Mouse (Mus musculus): ENCODE results near the gene Ms4a6d. TPM values are rescaled to one million over a fixed set of nuclear protein-coding genes. Genes with fewer than 3 reads are reported as not detected.

Gene Ms4a6d
- polyA plus RNA-seq, 1 experiment, result 2.5 TPM

DNA sequence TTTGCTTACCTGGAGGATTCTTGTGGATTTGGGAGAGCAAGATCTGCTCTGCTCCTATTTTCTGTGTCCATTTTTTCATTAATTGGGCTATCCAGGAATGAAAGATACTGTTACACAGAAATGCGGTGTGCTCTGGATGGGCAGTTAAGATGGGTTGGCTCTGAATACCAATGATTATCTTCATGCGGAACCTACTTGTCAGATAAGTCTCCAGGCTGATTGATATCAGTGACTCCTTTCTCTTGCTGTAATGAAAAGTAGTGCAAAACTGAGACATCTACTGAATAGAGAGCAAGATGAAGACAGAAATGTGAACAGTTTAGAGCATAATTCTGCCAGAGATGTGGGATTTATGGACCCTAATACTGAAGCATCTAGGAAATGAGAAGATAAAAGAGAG lies 18.9 kb upstream of the Ms4a6d start, which contains the start of gene Ms4a2:
Gene Ms4a2 (minus strand): TSS at position 169 of the 400 bp plus-strand sequence.
- DNase-seq, result no peak
- no peak within 1 kb of the TSS for H3K4me3 ChIP-seq (replicated peaks; ENCODE audit: extremely low read depth, low read depth, low read length)
- H3K4me1 ChIP-seq (ENCODE audit: control insufficient read depth, insufficient read depth, low read length), result no peaks in the 10 kb centered on the region
- 84% methylated on average over 2 of the region's 2 CpGs for WGBS
- TF ChIP-seq CTCF (IDR thresholded peaks at IDR 0.05; ENCODE audit: insufficient read depth, low read length) (no peak), POLR2A (IDR thresholded peaks at IDR 0.05; ENCODE audit: borderline replicate concordance, extremely low read depth, low read depth, low read length) (no peak)

DNA sequence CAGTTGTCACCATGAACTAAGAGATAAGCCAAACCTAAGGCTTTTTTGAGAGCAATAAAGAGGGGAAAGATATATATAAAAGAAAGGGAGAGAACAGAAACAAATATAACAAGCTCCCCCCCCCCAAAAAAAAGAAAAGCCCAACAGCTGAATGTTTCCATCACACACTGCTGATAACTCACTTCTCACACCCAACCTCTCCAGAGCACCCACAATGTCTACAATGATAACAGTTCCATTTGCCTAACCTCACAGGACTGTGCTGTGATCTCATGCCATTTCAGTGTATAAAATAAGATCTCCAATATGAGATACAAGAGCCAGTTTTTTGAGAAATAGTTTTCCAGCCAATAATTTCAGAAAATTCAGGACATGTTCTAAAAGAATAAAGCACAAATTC lies 13.3 kb upstream of the Ms4a6d start:
- no peak for TF ChIP-seq POLR2A (IDR thresholded peaks at IDR 0.05; ENCODE audit: borderline replicate concordance, extremely low read depth, low read depth, low read length)
- no peak for TF ChIP-seq CTCF (IDR thresholded peaks at IDR 0.05; ENCODE audit: insufficient read depth, low read length)
- Histone ChIP-seq H3K4me3 (replicated peaks; ENCODE audit: extremely low read depth, low read depth, low read length) (no peak overlapping the region), H3K4me1 (ENCODE audit: control insufficient read depth, insufficient read depth, low read length) (peaks cover 2% of the 10 kb centered on the region; the same call in 1 of the 2 replicates)
- DNase-seq, result no peak

DNA sequence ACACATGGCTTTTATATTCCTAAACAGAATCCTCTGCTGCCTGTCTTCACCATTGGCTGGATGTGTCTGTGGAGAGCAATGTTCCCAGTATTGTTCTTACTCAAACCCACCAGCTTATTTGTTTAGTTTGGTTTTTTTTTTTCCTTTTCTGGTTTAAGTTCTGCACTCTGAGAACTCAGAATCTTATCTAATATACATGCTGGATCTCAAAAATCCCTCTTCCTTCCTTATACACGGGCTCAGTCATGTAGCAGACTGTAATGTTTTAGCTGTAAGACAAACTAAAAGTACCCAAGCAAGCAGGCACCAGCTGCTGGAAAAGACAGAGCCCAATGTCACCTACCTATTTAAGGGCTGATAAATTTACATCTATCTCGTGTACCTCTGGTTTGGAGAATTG lies 10.2 kb upstream of the Ms4a6d start:
- WGBS, result 59% methylated on average over 2 of the region's 2 CpGs
- DNase-seq, result no peak
- TF ChIP-seq CTCF (IDR thresholded peaks at IDR 0.05; ENCODE audit: insufficient read depth, low read length) (no peak), POLR2A (IDR thresholded peaks at IDR 0.05; ENCODE audit: borderline replicate concordance, extremely low read depth, low read depth, low read length) (no peak)
- Histone ChIP-seq H3K4me3 (replicated peaks; ENCODE audit: extremely low read depth, low read depth, low read length) (no peak overlapping the region), H3K4me1 (ENCODE audit: control insufficient read depth, insufficient read depth, low read length) (peaks cover 2% of the 10 kb centered on the region; the same call in 1 of the 2 replicates)

DNA sequence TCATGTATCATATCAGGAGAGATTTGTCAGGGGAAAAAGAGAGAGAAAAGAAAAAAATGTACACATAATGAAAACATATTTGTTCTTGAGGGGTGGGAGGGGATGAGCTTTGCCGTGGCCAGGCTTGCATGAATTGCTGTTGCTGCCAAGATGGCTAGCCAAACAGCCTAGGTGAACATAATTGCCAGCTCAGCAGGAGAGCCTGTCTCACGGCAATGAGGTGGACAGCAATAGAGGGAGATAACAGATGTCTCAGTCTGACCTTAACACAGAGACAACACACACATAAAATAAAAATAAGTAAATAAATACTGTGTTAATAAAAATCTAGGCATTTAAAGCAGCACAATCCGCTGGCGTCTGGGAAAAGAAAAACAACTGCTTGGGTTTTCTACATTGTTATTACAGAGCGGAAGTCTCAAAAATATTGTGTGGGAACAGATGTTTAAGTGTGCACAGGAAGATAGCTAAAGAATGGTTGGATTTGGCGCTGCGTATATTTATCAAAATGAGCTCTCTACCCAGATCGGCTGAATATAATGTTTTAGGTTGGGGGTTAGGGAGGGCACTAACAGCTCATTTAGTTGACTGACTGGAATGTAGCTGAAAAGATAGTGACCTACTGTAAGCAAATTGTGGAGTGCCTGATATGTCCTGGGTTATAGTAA lies 9.3 kb upstream of the Ms4a6d start:
- no peak for DNase-seq
- 35% methylated on average over 8 of the region's 8 CpGs for WGBS
- Histone ChIP-seq H3K4me1 (ENCODE audit: control insufficient read depth, insufficient read depth, low read length) (peaks cover 2% of the 10 kb centered on the region; the same call in 1 of the 2 replicates), H3K4me3 (replicated peaks; ENCODE audit: extremely low read depth, low read depth, low read length) (no peak overlapping the region)
- TF ChIP-seq POLR2A (IDR thresholded peaks at IDR 0.05; ENCODE audit: borderline replicate concordance, extremely low read depth, low read depth, low read length), result no peak
- no peak for TF ChIP-seq CTCF (IDR thresholded peaks at IDR 0.05; ENCODE audit: insufficient read depth, low read length)

DNA sequence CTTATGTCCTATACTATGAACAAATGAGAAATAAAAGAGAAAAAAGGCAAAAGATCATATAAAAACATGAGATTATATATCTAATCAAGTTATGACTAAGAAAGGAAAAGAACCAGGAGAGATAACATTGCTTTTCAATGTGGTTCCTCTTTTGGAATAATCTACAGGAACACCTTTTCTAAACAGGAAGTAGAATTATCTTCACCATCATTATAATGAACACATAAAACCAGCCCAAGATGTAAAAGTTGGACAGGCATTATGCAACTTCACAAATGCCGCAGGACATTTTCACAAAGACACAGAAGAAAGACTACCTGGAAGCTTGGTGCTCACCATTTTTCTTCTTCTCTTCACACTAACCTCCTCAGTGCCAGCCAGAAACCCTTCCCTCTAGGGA lies 8.4 kb upstream of the Ms4a6d start:
- WGBS, result 52% methylated on average over 1 of the region's 1 CpGs
- no peak for TF ChIP-seq CTCF (IDR thresholded peaks at IDR 0.05; ENCODE audit: insufficient read depth, low read length)
- TF ChIP-seq POLR2A (IDR thresholded peaks at IDR 0.05; ENCODE audit: borderline replicate concordance, extremely low read depth, low read depth, low read length), result no peak

DNA sequence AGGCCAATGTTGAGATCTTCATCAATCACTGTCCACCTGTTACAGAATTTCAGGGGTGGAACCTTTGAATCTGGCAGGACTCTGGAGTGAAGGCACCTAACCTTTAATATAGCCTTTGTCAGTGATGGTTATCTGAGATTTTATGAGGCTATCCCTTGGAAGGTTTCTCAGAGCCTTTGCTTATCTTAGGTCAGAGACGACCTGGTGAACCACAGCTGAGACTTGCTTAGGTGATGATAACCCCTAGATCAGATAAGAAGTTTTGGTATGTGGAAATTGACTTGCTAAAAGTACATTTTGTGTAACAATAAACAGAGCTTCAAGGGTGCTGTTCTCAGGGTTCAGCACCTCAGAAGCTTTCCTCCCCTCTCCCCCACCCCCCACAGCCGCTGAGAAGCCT lies 7.6 kb upstream of the Ms4a6d start:
- DNase-seq, result no peak
- Histone ChIP-seq H3K4me3 (replicated peaks; ENCODE audit: extremely low read depth, low read depth, low read length) (no peak overlapping the region), H3K4me1 (ENCODE audit: control insufficient read depth, insufficient read depth, low read length) (peaks cover 2% of the 10 kb centered on the region; the same call in 1 of the 2 replicates)
- WGBS, result 47% methylated on average over 2 of the region's 2 CpGs
- TF ChIP-seq POLR2A (IDR thresholded peaks at IDR 0.05; ENCODE audit: borderline replicate concordance, extremely low read depth, low read depth, low read length) (no peak), CTCF (IDR thresholded peaks at IDR 0.05; ENCODE audit: insufficient read depth, low read length) (no peak)

More for the DNA sequence above, 8.4 kb upstream of the Ms4a6d start:
- Histone ChIP-seq H3K4me3 (replicated peaks; ENCODE audit: extremely low read depth, low read depth, low read length) (no peak overlapping the region), H3K4me1 (ENCODE audit: control insufficient read depth, insufficient read depth, low read length) (peaks cover 2% of the 10 kb centered on the region; the same call in 1 of the 2 replicates)
- DNase-seq, result no peak

DNA sequence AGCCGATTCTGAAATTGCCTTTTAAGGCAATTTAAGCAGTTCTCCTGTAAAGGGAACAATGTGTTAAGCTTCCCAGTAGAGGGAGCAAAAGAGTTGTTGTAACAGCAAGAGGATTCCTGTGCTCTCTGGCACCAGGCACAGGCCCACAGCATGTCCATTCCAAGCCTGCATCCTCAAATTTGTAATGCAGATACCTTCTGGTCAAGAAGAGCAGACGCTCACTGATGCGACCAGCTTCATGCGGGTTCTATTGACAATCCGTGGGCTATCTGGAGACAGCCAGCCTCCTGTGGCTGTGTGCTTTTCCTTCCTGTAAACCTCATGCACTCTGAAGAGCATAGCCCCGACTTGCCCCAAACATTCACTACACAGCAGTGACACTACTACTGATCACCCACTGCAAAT lies 6.9 kb upstream of the Ms4a6d start:
- H3K4me1 ChIP-seq (ENCODE audit: control insufficient read depth, insufficient read depth, low read length), result peaks cover 2% of the 10 kb centered on the region; the same call in 1 of the 2 replicates
- TF ChIP-seq CTCF (IDR thresholded peaks at IDR 0.05; ENCODE audit: insufficient read depth, low read length) (peak; percentile 47; the same call in 1 of the 2 replicates), POLR2A (IDR thresholded peaks at IDR 0.05; ENCODE audit: borderline replicate concordance, extremely low read depth, low read depth, low read length) (no peak)
- H3K4me3 ChIP-seq (replicated peaks; ENCODE audit: extremely low read depth, low read depth, low read length), result no peak overlapping the region
- WGBS, result 14% methylated on average over 6 of the region's 6 CpGs
- no peak for DNase-seq

DNA sequence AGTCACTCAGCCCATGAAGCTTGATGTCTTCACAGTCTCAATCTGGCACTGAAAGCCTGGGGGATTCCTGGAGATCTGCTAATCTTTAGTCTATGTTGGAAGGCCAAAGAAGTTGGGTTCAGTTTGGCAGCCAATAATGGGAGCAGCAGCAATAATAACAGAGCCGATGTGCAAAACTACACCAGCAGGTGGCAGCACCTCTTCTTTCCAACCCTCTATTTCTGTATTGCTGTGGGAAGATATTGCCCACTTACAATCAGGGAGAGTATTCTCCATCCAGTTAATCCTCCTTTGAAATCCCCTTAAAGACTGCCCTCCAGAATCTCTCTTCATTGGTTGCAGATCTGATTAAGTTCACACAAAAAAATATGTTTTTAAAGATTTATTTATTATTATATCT lies 3.5 kb upstream of the Ms4a6d start:
- WGBS, result 7% methylated on average over 1 of the region's 1 CpGs
- Histone ChIP-seq H3K4me3 (replicated peaks; ENCODE audit: extremely low read depth, low read depth, low read length) (no peak overlapping the region), H3K4me1 (ENCODE audit: control insufficient read depth, insufficient read depth, low read length) (no peaks in the 10 kb centered on the region)
- TF ChIP-seq POLR2A (IDR thresholded peaks at IDR 0.05; ENCODE audit: borderline replicate concordance, extremely low read depth, low read depth, low read length) (no peak), CTCF (IDR thresholded peaks at IDR 0.05; ENCODE audit: insufficient read depth, low read length) (peak; percentile 45)
- DNase-seq, result peak; percentile 25

DNA sequence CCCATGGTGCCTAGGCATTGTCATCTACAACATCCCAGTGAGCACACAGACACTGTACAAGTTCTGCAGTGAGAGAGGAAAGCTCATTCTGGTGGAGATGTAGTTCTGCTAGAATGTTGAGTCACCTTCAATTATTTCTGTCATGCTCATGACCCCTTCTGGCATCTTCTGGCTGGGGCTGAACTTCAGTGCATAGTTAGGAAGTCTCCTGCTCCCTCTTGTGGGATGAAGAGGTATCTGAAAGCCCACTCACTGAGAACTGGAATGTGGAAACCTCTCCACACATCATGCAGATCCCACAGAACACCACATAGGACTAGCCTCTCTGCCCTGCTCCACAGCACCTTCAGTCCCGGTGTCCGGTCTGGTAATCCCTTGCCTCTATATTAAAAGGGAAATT lies 2.6 kb downstream of the Ms4a6d start:
- 89% methylated on average over 2 of the region's 2 CpGs for WGBS
- TF ChIP-seq POLR2A (IDR thresholded peaks at IDR 0.05; ENCODE audit: borderline replicate concordance, extremely low read depth, low read depth, low read length) (no peak), CTCF (IDR thresholded peaks at IDR 0.05; ENCODE audit: insufficient read depth, low read length) (peak; percentile 16; the same call in 1 of the 2 replicates)
- H3K4me3 ChIP-seq (replicated peaks; ENCODE audit: extremely low read depth, low read depth, low read length), result no peak overlapping the region
- no peak for DNase-seq
- H3K4me1 ChIP-seq (ENCODE audit: control insufficient read depth, insufficient read depth, low read length), result no peaks in the 10 kb centered on the region

DNA sequence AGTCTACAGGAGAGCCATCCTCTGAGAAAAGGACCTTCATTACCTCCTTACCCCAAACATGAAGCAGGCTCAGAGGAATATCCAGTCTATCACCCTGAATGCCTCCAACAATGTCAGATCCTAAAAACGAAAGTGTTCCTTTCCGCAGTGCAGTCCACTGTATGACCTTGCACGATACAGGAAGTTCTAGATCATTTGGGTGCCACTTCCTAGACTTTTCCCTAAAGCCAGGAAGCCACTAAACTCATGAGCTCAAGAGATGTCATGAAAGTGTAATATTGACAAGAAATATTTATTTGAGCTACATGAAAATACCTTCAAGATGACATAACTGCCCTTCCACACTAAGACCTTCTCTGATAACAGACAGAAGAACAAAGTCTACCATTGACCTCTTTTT lies 3.3 kb downstream of the Ms4a6d start:
- H3K4me3 ChIP-seq (replicated peaks; ENCODE audit: extremely low read depth, low read depth, low read length), result no peak overlapping the region
- no peaks in the 10 kb centered on the region for H3K4me1 ChIP-seq (ENCODE audit: control insufficient read depth, insufficient read depth, low read length)
- TF ChIP-seq POLR2A (IDR thresholded peaks at IDR 0.05; ENCODE audit: borderline replicate concordance, extremely low read depth, low read depth, low read length) (no peak), CTCF (IDR thresholded peaks at IDR 0.05; ENCODE audit: insufficient read depth, low read length) (no peak)
- 72% methylated on average over 3 of the region's 3 CpGs for WGBS
- DNase-seq, result no peak
